Mouse (Mus musculus): ENCODE measurements at regions not wholly inside any gene's neighbourhood (a gene's known extent, or its start where the extent isn't known, plus 50 kb on each side); places are given as distances from the start of the nearest gene placed in this dataset.
A peak's percentile ranks its signal among the peaks of the same experiment; 100 is the strongest.

DNA sequence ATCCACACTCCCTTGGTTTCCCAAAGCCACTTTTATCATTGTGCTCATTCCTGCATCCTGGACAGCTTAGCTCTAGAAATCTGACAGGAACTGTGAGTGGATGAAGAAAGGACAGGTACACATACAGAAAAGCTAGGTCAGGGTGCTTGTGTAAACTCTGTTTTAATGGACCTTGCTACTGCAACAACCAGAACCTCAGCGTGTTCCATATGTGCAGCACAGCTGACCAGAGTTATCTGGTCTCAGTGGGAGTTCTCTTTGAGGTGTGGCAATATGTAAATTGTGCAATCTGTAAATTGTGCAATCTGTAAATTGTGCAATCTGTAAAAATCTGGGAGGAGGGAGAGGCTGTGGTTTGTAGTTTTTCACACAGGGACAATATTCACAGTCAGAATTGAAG, 282.4 kb upstream of the Ptprd start:
- peak; percentile 6 for DNase-seq (ENCODE audit: low read depth)

DNA sequence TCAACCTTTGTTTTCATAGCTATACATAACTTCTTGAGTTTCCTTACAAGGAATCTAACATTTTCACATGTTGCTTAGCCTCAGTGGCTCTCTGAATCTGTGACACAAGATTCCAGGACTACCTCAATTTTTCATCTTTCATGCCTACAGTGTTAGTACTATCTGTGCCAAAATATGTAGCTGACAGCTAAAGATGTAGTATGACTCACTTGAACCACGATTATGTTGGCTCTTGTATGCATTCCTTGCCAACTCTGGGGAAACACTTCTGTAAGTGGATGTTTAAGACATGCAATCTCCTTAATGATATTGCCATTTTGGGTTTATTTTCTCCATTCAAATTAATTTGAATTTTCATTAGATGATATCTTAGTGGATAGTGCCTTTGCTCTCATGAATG, 254.8 kb upstream of the Ptprd start:
- no peak for DNase-seq (ENCODE audit: low read depth)

- no peak for DNase-seq (ENCODE audit: low read depth)
Observed at GRCm38 (mm10) chr4:78456284-78456683, 244.5 kb upstream of the Ptprd start.

- DNase-seq (ENCODE audit: low read depth), result no peak
Observed at GRCm38 (mm10) chr4:78417153-78417552, 205.4 kb upstream of the Ptprd start.

GRCm38 (mm10) chr4:78389406-78389805, 177.6 kb upstream of the Ptprd start:
- DNase-seq (ENCODE audit: low read depth), result no peak

GRCm38 (mm10) chr4:78355162-78355561, 143.4 kb upstream of the Ptprd start:
- DNase-seq (ENCODE audit: low read depth), result no peak

DNA sequence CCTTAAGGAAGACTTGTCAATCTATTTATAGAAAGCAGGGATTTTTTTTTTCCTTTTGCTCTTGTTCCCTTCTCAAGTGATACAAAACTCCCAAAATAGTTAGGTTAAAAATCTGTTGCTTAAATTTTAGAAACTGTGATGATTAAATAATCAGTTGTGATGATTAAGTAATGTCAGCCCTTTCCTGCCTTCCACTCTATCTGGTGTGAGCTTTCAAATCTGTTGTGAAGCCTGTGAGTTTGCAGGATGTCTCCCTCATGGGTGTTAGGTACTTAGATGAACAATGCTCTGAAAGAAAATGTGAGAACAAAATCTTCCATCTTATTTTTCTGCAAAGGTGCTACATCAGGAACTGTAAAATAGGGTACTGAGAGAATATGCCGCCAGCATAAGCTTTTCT, 124.0 kb upstream of the Ptprd start:
- DNase-seq (ENCODE audit: low read depth), result no peak

DNA sequence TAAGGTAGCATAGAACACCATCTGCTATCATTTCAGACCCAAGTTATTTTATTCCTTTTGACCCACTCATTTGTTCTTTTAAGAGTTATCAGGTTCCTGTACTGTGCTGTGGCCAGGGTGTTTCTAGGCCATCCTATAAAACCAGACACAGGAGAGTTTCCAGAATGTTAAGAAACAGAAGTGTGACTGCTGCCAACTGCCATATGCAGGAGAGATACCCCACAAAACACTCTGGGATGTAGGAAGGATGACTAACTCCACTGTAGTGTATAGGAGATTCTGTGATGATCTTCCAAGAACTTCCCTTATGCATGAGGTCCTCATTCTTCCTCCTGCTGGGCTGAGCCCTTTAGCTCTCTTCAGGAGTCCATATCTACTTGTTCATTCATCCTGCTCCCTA, 76.7 kb upstream of the Ptprd start:
- no peak for DNase-seq (ENCODE audit: low read depth)

Data from NIH3T3 (cell line).